Mouse (Mus musculus) liver, embryonic 11.5 days (tissue): Measurements from ENCODE around the gene Fsd2. TPM values are rescaled to one million over a fixed set of nuclear protein-coding genes. Genes with fewer than 3 reads are reported as not detected.

Source experiments
- ATAC-seq: fragments of 200-750 bp; cut with Nextera tagmentation; replicated peaks from 2 replicates; pipeline ENCODE4 v1.8.0; 2017; ENCODE audit warnings: moderate number of reproducible peaks, mild to moderate bottlenecking, moderate TSS enrichment, moderate library complexity; ENCODE audit not compliant: low FRiP score
- DNase-seq: peaks from one replicate; pipeline ENCODE4 v3.0.0-alpha.2; 2017; ENCODE audit warnings: low spot score
- H3K27ac ChIP-seq: fragments of 300-500 bp; sonication (generic); 2 replicates; pipeline ENCODE4 v1.5.1; 2014; ENCODE audit warnings: mild to moderate bottlenecking, low read depth, low read length, control low read depth
- H3K27me3 ChIP-seq: fragments of 300-500 bp; sonication (generic); replicated peaks from 2 replicates; pipeline ENCODE4 v1.6.1; 2014; ENCODE audit warnings: low read length, mixed read lengths; ENCODE audit not compliant: control insufficient read depth, insufficient read depth
- H3K36me3 ChIP-seq: fragments of 300-500 bp; sonication (generic); 2 replicates; pipeline ENCODE4 v1.6.1; 2014; ENCODE audit warnings: mild to moderate bottlenecking, low read length, moderate library complexity, mixed read lengths; ENCODE audit not compliant: control insufficient read depth, insufficient read depth
- H3K4me1 ChIP-seq: fragments of 300-500 bp; sonication (generic); replicated peaks from 2 replicates; pipeline ENCODE4 v1.6.1; 2014; ENCODE audit warnings: low read length, mixed read lengths; ENCODE audit not compliant: control insufficient read depth, insufficient read depth
- H3K4me2 ChIP-seq: fragments of 300-500 bp; sonication (generic); 2 replicates; pipeline ENCODE4 v1.6.1; 2014; ENCODE audit warnings: mild to moderate bottlenecking, control low read depth, moderate library complexity
- H3K4me3 ChIP-seq: fragments of 300-500 bp; sonication (generic); 2 replicates; pipeline ENCODE4 v1.5.1; 2014; ENCODE audit warnings: low read depth, low read length, control low read depth
- H3K9ac ChIP-seq: fragments of 300-500 bp; sonication (generic); 2 replicates; pipeline ENCODE4 v1.6.1; 2014; ENCODE audit warnings: low read depth, low read length, control low read depth
- H3K9me3 ChIP-seq: fragments of 300-500 bp; sonication (generic); 2 replicates; pipeline ENCODE4 v1.6.1; 2016; ENCODE audit warnings: low read length, inconsistent platforms, mixed read lengths; ENCODE audit not compliant: control insufficient read depth
- WGBS: fragments of 180-500 bp; shearing (Covaris S2); extraction: QIAGEN DNeasy Blood & Tissue Kit; methylation state at CpG from one replicate; pipeline ENCODE4 v1.1.7; 2014; 5-methylcytosine and 5-hydroxymethylcytosine counted together
- polyA plus RNA-seq: library from polyadenylated mRNA; unstranded; fragments of >200 nt; fragmentation: Nextera tagmentation; extraction: Ambion mirVana; gene quantifications from 2 replicates; pipeline ENCODE4 v1.2.1, GENCODE M21; 2014

Gene Fsd2
- polyA plus RNA-seq, 1 experiment from 2014 or later: 0.19 TPM

- DNase-seq (peak; percentile 18), ATAC-seq (no peak)
- no peak overlapping the region for H3K4me2 ChIP-seq
- 89% methylated on average over 1 of the region's 1 CpGs for WGBS
- H3K4me1 ChIP-seq: no peaks in the 10 kb centered on the region
- H3K27me3 ChIP-seq: no peaks in the 10 kb centered on the region
- H3K4me3 ChIP-seq: no peak overlapping the region
- no peaks in the 10 kb centered on the region for H3K9me3 ChIP-seq
- no peak overlapping the region for H3K9ac ChIP-seq
- H3K27ac ChIP-seq: no peak overlapping the region
- peaks cover 29% of the 10 kb centered on the region for H3K36me3 ChIP-seq
Observed at GRCm38 (mm10) chr7:81597660-81598059, 30.9 kb upstream of the Fsd2 start.

DNA sequence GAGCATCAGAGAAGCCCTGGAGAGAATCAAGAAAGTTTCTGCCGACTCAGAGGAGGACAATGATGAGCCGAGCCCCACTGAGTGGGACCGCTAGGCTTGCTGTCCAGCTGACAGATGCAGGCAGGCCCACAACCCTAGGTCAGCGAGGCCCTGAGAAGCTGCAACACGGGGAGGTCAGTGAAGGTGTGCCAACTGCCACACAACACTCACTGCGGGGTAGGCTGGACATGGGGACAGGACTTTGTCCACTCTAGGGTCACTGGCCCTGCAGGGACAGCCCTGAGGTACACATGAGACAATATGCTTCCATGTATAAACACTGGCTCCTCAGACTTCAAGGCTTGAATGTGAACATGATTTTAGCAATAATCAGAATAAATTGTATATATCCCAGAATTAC lies 29.3 kb upstream of the Fsd2 start:
- Histone ChIP-seq H3K4me1 (no peaks in the 10 kb centered on the region), H3K4me3 (no peak overlapping the region), H3K9me3 (no peaks in the 10 kb centered on the region), H3K36me3 (peaks cover 39% of the 10 kb centered on the region), H3K27ac (no peak overlapping the region), H3K27me3 (no peaks in the 10 kb centered on the region), H3K9ac (no peak overlapping the region), H3K4me2 (no peak overlapping the region)
- 86% methylated on average over 6 of the region's 6 CpGs for WGBS
- DNase-seq: peak; percentile 24
- no peak for ATAC-seq

DNA sequence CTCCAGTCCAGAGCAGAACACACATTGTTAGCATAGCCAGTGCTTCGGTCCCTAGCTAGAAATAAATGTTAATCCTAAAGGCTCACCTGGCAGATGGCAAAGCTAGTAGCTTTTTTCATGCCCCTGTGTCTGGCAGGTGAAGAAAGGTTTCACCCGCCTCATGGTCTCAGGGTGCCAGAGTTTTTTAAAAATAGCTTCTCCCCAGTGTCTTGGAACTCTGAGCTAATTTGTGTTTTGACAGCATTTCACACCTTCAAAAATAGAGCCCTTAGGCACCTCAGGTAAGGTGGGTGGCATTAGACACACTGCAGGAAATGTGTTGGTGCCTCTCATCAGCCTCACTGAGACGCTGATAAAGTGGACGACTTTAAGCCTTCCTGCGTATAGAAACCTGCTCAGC lies 28.3 kb upstream of the Fsd2 start:
- Histone ChIP-seq H3K4me1 (no peaks in the 10 kb centered on the region), H3K9me3 (no peaks in the 10 kb centered on the region), H3K36me3 (peaks cover 39% of the 10 kb centered on the region), H3K9ac (no peak overlapping the region), H3K27me3 (no peaks in the 10 kb centered on the region), H3K4me3 (no peak overlapping the region), H3K27ac (no peak overlapping the region), H3K4me2 (no peak overlapping the region)
- ATAC-seq (no peak), DNase-seq (no peak)
- WGBS: 92% methylated on average over 5 of the region's 5 CpGs

DNA sequence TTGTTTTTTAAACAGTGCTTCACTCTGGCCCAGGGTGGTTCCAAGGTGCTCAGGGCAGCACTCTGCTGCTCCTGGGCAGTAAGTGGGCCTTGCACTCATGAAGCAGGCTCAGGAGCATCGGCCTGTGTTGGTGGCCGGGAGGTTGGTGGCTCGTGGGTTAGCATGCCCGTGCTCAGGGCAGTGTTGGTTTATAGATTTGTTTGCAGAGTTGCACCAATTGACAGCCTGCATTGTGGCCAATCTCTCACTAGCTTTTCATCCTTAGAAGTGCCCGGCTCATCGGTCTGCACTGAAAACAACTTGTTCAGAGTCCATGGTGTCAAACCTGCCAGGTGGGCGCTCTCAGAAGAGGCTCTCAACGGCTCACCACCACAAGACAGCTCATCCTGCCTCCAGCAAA lies 26.6 kb upstream of the Fsd2 start:
- no peak for ATAC-seq
- H3K4me2 ChIP-seq: no peak overlapping the region
- H3K36me3 ChIP-seq: peaks cover 39% of the 10 kb centered on the region
- H3K27me3 ChIP-seq: no peaks in the 10 kb centered on the region
- H3K27ac ChIP-seq: no peak overlapping the region
- H3K9me3 ChIP-seq: no peaks in the 10 kb centered on the region
- H3K4me3 ChIP-seq: no peak overlapping the region
- WGBS: 88% methylated on average over 8 of the region's 8 CpGs
- peak; percentile 24 for DNase-seq
- no peaks in the 10 kb centered on the region for H3K4me1 ChIP-seq
- H3K9ac ChIP-seq: no peak overlapping the region

DNA sequence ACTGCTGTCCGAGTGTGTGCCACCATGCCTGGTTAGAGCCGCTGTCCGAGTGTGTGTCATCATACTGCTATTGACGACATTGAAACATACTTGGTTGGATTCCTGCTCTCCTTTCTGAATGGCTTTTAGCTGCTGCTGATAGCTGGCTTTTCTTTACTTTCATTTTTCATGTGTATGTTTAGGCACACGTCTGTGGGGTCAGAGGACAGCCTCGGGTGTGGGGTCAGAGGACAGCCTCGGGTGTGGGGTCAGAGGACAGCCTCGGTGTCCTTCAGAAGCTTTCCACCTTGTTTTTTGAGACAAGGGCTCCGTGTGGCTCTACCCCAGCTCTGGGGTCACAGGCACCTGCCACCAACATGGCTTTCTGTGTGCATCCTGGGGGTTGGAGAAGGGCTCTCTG lies 25.9 kb upstream of the Fsd2 start:
- 76% methylated on average over 9 of the region's 9 CpGs for WGBS
- H3K27ac ChIP-seq: no peak overlapping the region
- no peaks in the 10 kb centered on the region for H3K27me3 ChIP-seq
- peak; percentile 14 for DNase-seq
- H3K4me3 ChIP-seq: no peak overlapping the region
- no peak overlapping the region for H3K4me2 ChIP-seq
- ATAC-seq: no peak
- H3K9me3 ChIP-seq: no peaks in the 10 kb centered on the region
- H3K4me1 ChIP-seq: no peaks in the 10 kb centered on the region
- peaks cover 35% of the 10 kb centered on the region for H3K36me3 ChIP-seq
- H3K9ac ChIP-seq: no peak overlapping the region

DNA sequence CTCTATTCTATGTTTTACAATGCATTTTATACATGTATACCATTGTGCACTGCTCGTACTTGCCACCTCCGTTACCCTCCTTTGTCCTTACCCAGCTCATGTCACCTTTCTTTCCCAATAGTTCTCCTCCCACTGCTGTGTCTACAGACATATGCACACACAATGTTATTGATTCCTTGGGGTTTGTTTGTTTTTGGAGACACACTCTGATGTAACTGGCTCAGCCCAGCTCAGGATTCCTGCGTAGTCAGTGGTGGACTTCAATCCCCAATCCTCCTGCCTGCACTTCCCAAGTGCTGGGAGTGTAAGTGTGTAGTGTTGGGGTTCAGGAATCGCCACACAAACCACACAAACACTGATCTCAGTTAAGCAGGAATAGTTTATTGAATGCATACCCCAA lies 20.5 kb upstream of the Fsd2 start:
- H3K9me3 ChIP-seq: no peaks in the 10 kb centered on the region
- peak; percentile 29 for DNase-seq
- H3K27ac ChIP-seq: peak overlapping the region; percentile 19; the same call in 1 of the 2 replicates

DNA sequence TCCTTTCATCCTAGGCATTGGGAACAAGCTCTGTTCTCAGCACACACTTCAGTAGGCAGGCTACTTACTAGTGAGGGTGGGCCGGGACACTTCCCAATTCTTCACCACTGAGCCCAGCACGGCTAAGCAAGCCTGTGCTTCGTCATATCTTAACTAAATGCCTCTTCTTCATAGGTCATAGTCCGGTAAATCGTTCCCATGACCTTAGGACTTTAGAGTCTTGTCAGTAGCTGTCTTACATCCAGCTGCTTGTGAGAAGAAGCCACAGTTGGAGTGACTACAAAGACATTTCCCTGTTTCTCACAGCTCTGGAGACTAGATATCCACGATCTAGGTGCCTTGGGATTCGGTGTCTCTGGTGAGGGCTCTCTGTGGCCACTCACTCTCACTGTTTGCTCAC lies 18.6 kb upstream of the Fsd2 start:
- Histone ChIP-seq H3K36me3 (peaks cover 17% of the 10 kb centered on the region), H3K9ac (no peak overlapping the region), H3K4me3 (no peak overlapping the region), H3K27me3 (no peaks in the 10 kb centered on the region), H3K27ac (no peak overlapping the region), H3K9me3 (no peaks in the 10 kb centered on the region), H3K4me1 (no peaks in the 10 kb centered on the region), H3K4me2 (no peak overlapping the region)
- WGBS: 89% methylated on average over 7 of the region's 7 CpGs
- ATAC-seq: no peak
- DNase-seq: peak; percentile 27

More for the DNA sequence above, 20.5 kb upstream of the Fsd2 start:
- Histone ChIP-seq H3K36me3 (peaks cover 25% of the 10 kb centered on the region), H3K9ac (no peak overlapping the region), H3K27me3 (no peaks in the 10 kb centered on the region), H3K4me1 (no peaks in the 10 kb centered on the region), H3K4me2 (no peak overlapping the region), H3K4me3 (no peak overlapping the region)
- ATAC-seq: peak; percentile 73
- 72% methylated on average over 4 of the region's 4 CpGs for WGBS

DNA sequence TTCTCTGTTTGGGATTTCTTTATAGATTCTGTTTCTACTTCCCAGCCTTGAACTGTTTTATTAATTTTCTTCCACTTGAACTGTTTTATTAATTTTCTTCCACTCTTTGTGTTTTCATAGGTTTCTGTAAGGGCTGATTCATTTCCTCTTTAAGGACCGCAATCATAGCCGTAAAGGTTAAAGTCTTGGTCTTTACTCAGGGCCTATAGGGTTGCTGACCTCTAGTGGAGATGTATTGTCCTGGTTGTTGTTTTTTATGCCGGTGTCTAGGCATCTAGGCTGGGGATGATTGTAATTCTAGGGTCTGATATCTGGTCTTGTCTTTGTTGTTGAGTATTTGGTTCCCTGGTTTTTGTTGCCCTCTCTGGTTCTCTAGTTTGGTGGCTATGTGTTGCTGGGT lies 16.8 kb upstream of the Fsd2 start:
- no peak for DNase-seq
- H3K27ac ChIP-seq: no peak overlapping the region
- H3K4me1 ChIP-seq: 0 out of 2 replicates have a peak, but pooled peaks cover 4% of the 10 kb centered on the region
- H3K27me3 ChIP-seq: no peaks in the 10 kb centered on the region
- H3K36me3 ChIP-seq: peaks cover 21% of the 10 kb centered on the region
- 72% methylated on average over 3 of the region's 3 CpGs for WGBS
- no peak overlapping the region for H3K4me3 ChIP-seq
- no peak overlapping the region for H3K4me2 ChIP-seq
- no peak overlapping the region for H3K9ac ChIP-seq
- no peak for ATAC-seq
- H3K9me3 ChIP-seq: no peaks in the 10 kb centered on the region

- Histone ChIP-seq H3K4me1 (0 out of 2 replicates have a peak, but pooled peaks cover 4% of the 10 kb centered on the region), H3K4me3 (no peak overlapping the region), H3K9me3 (no peaks in the 10 kb centered on the region), H3K27ac (no peak overlapping the region), H3K4me2 (no peak overlapping the region), H3K27me3 (no peaks in the 10 kb centered on the region), H3K36me3 (peaks cover 18% of the 10 kb centered on the region; the same call in 1 of the 2 replicates), H3K9ac (no peak overlapping the region)
- 95% methylated on average over 5 of the region's 5 CpGs for WGBS
- ATAC-seq (no peak), DNase-seq (no peak)
Observed at GRCm38 (mm10) chr7:81579312-81579711, 12.6 kb upstream of the Fsd2 start.
